ENCODE assay signal across 33 mouse cellular contexts in genomic region chrX:169357146-169357772, GRCm38 (mm10). TPM values are rescaled to one million over a fixed set of nuclear protein-coding genes. Genes with fewer than 3 reads are reported as not detected.
DNase-seq lines count a peak whose midpoint lies in the region; ATAC-seq and TF ChIP-seq lines count a peak whose summit lies in the region.
"Had no signal": no experiment of that assay in that cellular context is flagged by ENCODE, and none has a peak within 500 bp of the region (broad histone marks: within the 10 kb centered on the region; RNA-seq: fewer than 3 reads in every experiment).

No protein-coding gene starts in this region.

- WGBS in lung, embryonic 14.5 days: 59% methylated on average over 4 of the region's 4 CpGs

- H3K27me3 ChIP-seq in lung, embryonic 14.5 days (ENCODE audit: insufficient read depth, low read length): no peaks in the 10 kb centered on the region
- H3K27me3 ChIP-seq: forebrain, embryonic 15.5 days; heart, embryonic 15.5 days; liver, embryonic 12.5 days; midbrain, embryonic 15.5 days; neural tube, embryonic 15.5 days; stomach, embryonic 15.5 days had no signal

- no peak for ATAC-seq in lung, embryonic 14.5 days (ENCODE audit: insufficient read depth)
- ATAC-seq: forebrain, embryonic 15.5 days; intestine, postnatal 0 days; liver, embryonic 12.5 days; midbrain, embryonic 15.5 days had no signal

- H3K27ac ChIP-seq in lung, embryonic 14.5 days (ENCODE audit: low read depth): no peak overlapping the region
- H3K27ac ChIP-seq: forebrain, embryonic 10.5 days; forebrain, embryonic 15.5 days; heart, embryonic 10.5 days; heart, embryonic 15.5 days; hindbrain, embryonic 13.5 days; limb, embryonic 13.5 days; liver, embryonic 12.5 days; midbrain, embryonic 10.5 days; midbrain, embryonic 15.5 days; neural tube, embryonic 15.5 days; stomach, embryonic 15.5 days had no signal

- intact Hi-C loops in heart, postnatal 14 days (cut with DNase I): no loop called here

- no peaks in the 10 kb centered on the region for H3K4me1 ChIP-seq in lung, embryonic 14.5 days (ENCODE audit: insufficient read depth)
- H3K4me1 ChIP-seq: forebrain, embryonic 10.5 days; forebrain, embryonic 15.5 days; heart, embryonic 10.5 days; heart, embryonic 15.5 days; hindbrain, embryonic 13.5 days; limb, embryonic 13.5 days; liver, embryonic 12.5 days; midbrain, embryonic 10.5 days; midbrain, embryonic 15.5 days; neural tube, embryonic 15.5 days; stomach, embryonic 15.5 days had no signal

- H3K36me3 ChIP-seq in lung, embryonic 14.5 days (ENCODE audit: insufficient read depth): no peaks in the 10 kb centered on the region
- H3K36me3 ChIP-seq: forebrain, embryonic 10.5 days; forebrain, embryonic 15.5 days; G1E; heart, embryonic 10.5 days; heart, embryonic 15.5 days; hindbrain, embryonic 13.5 days; limb, embryonic 13.5 days; liver, embryonic 12.5 days; midbrain, embryonic 10.5 days; midbrain, embryonic 15.5 days; neural tube, embryonic 15.5 days; stomach, embryonic 15.5 days had no signal

- DNase-seq in embryo, embryonic 10 days (ENCODE audit: low spot score): peak; percentile 4
- no peak for DNase-seq in embryo, embryonic 9.5 days (ENCODE audit: extremely low spot score)
- DNase-seq in lung, embryonic 14.5 days: peak; percentile 18
- DNase-seq in lung, adult 18-20 months: no peak
- peak; percentile 3 for DNase-seq in embryo, embryonic 11.5 days (ENCODE audit: low read depth, low spot score)
- no peak for DNase-seq in urinary bladder, postnatal 36 days (ENCODE audit: low spot score in 2 of 2)
- no peak for DNase-seq in adipocyte (ENCODE audit: low spot score)
- DNase-seq in heart, postnatal 14 days: no peak
- DNase-seq: adrenal gland, adult 8-10 months; cerebellum, adult 2 months; cerebellum, postnatal 14 days; heart, adult 11 months; heart, postnatal 36 days; kidney, adult 9 months; kidney, postnatal 14 days; lung, adult 2 months; lung, postnatal 14 days; right cerebral cortex, postnatal 25 days; thymus, adult 18-20 months; thymus, postnatal 25 days had no signal

- no peaks in the 10 kb centered on the region for H3K9me3 ChIP-seq in lung, embryonic 14.5 days (ENCODE audit: low read depth, low read length)
- H3K9me3 ChIP-seq: forebrain, embryonic 10.5 days; forebrain, embryonic 15.5 days; G1E; heart, embryonic 10.5 days; heart, embryonic 15.5 days; hindbrain, embryonic 13.5 days; limb, embryonic 13.5 days; liver, embryonic 12.5 days; midbrain, embryonic 10.5 days; midbrain, embryonic 15.5 days; neural tube, embryonic 15.5 days; stomach, embryonic 15.5 days had no signal

- H3K9ac ChIP-seq in lung, embryonic 14.5 days: no peak overlapping the region
- H3K9ac ChIP-seq: forebrain, embryonic 15.5 days; heart, embryonic 15.5 days; hindbrain, embryonic 13.5 days; limb, embryonic 13.5 days; liver, embryonic 12.5 days; midbrain, embryonic 15.5 days; neural tube, embryonic 15.5 days; stomach, embryonic 15.5 days had no signal

- no peak overlapping the region for H3K4me2 ChIP-seq in lung, embryonic 14.5 days
- H3K4me2 ChIP-seq: forebrain, embryonic 15.5 days; heart, embryonic 15.5 days; hindbrain, embryonic 13.5 days; limb, embryonic 13.5 days; liver, embryonic 12.5 days; midbrain, embryonic 15.5 days; neural tube, embryonic 15.5 days; stomach, embryonic 15.5 days had no signal

- no peak for TF ChIP-seq CTCF in lung, embryonic 14.5 days (IDR thresholded peaks at IDR 0.05; ENCODE audit: low read depth)

- no peak overlapping the region for H3K4me3 ChIP-seq in lung, embryonic 14.5 days (ENCODE audit: low read depth, low read length)
- H3K4me3 ChIP-seq: forebrain, embryonic 10.5 days; forebrain, embryonic 15.5 days; heart, embryonic 10.5 days; heart, embryonic 15.5 days; hindbrain, embryonic 13.5 days; limb, embryonic 13.5 days; liver, embryonic 12.5 days; midbrain, embryonic 10.5 days; midbrain, embryonic 15.5 days; neural tube, embryonic 15.5 days; stomach, embryonic 15.5 days had no signal

RNA-seq across cellular contexts. Expression of gene Hccs, which starts 37.1 kb away (rescaled TPM):
- polyA plus RNA-seq in lung, embryonic 14.5 days (2014; fragmentation: Nextera tagmentation; extraction: Ambion mirVana): 30.2 and 33.9 TPM in 2 replicates
- 10 to 100 TPM; 74.4 to 78.1 TPM for total RNA-seq in heart, postnatal 14 days (2021)

Comparison
In these comparisons a context has a peak if more than half of its experiments do, and no peak if none do; other contexts are left out.
1. DNase-seq: peak in embryo, embryonic 10 days (single experiment), lung, embryonic 14.5 days (single experiment) and embryo, embryonic 11.5 days (single experiment); none in embryo, embryonic 9.5 days (single experiment), lung, adult 18-20 months (0 of 2), urinary bladder, postnatal 36 days (0 of 2), adipocyte (single experiment) and heart, postnatal 14 days (0 of 2).